Mouse (Mus musculus) urinary bladder, adult 18-20 months (tissue): Measurements from ENCODE around the gene Sec24b.
A peak's percentile ranks its signal among the peaks of the same experiment; 100 is the strongest.

Source experiments
- DNase-seq, 2 experiments: peaks; one replicate each; pipeline ENCODE4 v3.0.0; 2022; ENCODE audit warnings: low spot score in 2 of 2, mixed read lengths in 2 of 2

Gene Sec24b

GRCm38 (mm10) chr3:130061281-130061680, at the start of gene Sec24b:
Gene Sec24b (minus strand): TSS chr3:130061553.
- peak; percentile 15 to 41 for DNase-seq

- no peak for DNase-seq
These were observed 43.1 kb upstream of the Sec24b start for GRCm38 (mm10) chr3:130104471-130104870.

- no peak for DNase-seq
These were observed 42.1 kb upstream of the Sec24b start for GRCm38 (mm10) chr3:130103486-130103885.

GRCm38 (mm10) chr3:130095160-130095781, 33.9 kb upstream of the Sec24b start:
- DNase-seq: no peak

GRCm38 (mm10) chr3:130094125-130094704, 32.9 kb upstream of the Sec24b start:
- DNase-seq: no peak

- DNase-seq: no peak
These were observed 29.1 kb upstream of the Sec24b start for GRCm38 (mm10) chr3:130090460-130090859.

- no peak for DNase-seq
These were observed 27.3 kb upstream of the Sec24b start for GRCm38 (mm10) chr3:130088654-130089053.

- DNase-seq: no peak
These were observed 26.1 kb upstream of the Sec24b start for GRCm38 (mm10) chr3:130087466-130087865.

- DNase-seq: no peak
These were observed 25.2 kb upstream of the Sec24b start for GRCm38 (mm10) chr3:130086372-130087080.

GRCm38 (mm10) chr3:130083312-130083711, 22.0 kb upstream of the Sec24b start:
- no peak for DNase-seq

GRCm38 (mm10) chr3:130080666-130081065, 19.3 kb upstream of the Sec24b start:
- DNase-seq: no peak

- peak in 1 of 2 experiments; percentile 38 for DNase-seq
These were observed 18.4 kb upstream of the Sec24b start for GRCm38 (mm10) chr3:130079794-130080193.

GRCm38 (mm10) chr3:130077291-130077690, 15.9 kb upstream of the Sec24b start:
- no peak for DNase-seq

- no peak for DNase-seq
These were observed 14.4 kb upstream of the Sec24b start for GRCm38 (mm10) chr3:130075746-130076145.

GRCm38 (mm10) chr3:130073085-130073484, 11.7 kb upstream of the Sec24b start:
- peak in 1 of 2 experiments; percentile 31 for DNase-seq

- DNase-seq: no peak
These were observed 10.6 kb upstream of the Sec24b start for GRCm38 (mm10) chr3:130071918-130072317.

GRCm38 (mm10) chr3:130060396-130061029, 840 bp downstream of the Sec24b start:
- DNase-seq: peak; percentile 72 to 79

- DNase-seq: peak in 1 of 2 experiments; percentile 28
These were observed 1.5 kb downstream of the Sec24b start for GRCm38 (mm10) chr3:130059805-130060395.

- DNase-seq: no peak
These were observed 2.9 kb downstream of the Sec24b start for GRCm38 (mm10) chr3:130058488-130058887.

GRCm38 (mm10) chr3:130057569-130058345, 3.6 kb downstream of the Sec24b start:
- DNase-seq: no peak
